Mouse (Mus musculus) neural tube, embryonic 13.5 days (tissue): ENCODE data around the gene Mcf2l. TPM values are rescaled to one million over a fixed set of nuclear protein-coding genes. Genes with fewer than 3 reads are reported as not detected.

Experiments
- ATAC-seq: fragments of 200-750 bp; cut with Nextera tagmentation; 2 replicates; pipeline ENCODE4 v1.8.0; 2017; ENCODE audit warnings: low read depth, mild to moderate bottlenecking, moderate TSS enrichment, moderate library complexity
- H3K27ac ChIP-seq: fragments of 300-500 bp; sonication (generic); replicated peaks from 2 replicates; pipeline ENCODE4 v1.5.1; 2015; ENCODE audit warnings: moderate library complexity, mild to moderate bottlenecking, inconsistent platforms
- H3K27me3 ChIP-seq: fragments of 300-500 bp; sonication (generic); 2 replicates; pipeline ENCODE4 v1.6.1; 2015; ENCODE audit warnings: mild to moderate bottlenecking, inconsistent platforms
- H3K36me3 ChIP-seq: fragments of 300-500 bp; sonication (generic); 2 replicates; pipeline ENCODE4 v1.6.1; 2015; ENCODE audit warnings: mild to moderate bottlenecking, inconsistent platforms
- H3K4me1 ChIP-seq: fragments of 300-500 bp; sonication (generic); replicated peaks from 2 replicates; pipeline ENCODE4 v1.6.1; 2015; ENCODE audit warnings: inconsistent platforms
- H3K4me2 ChIP-seq: fragments of 300-500 bp; sonication (generic); 2 replicates; pipeline ENCODE4 v1.6.1; 2015; ENCODE audit warnings: inconsistent platforms, mild to moderate bottlenecking, moderate library complexity
- H3K4me3 ChIP-seq: fragments of 300-500 bp; sonication (generic); 2 replicates; pipeline ENCODE4 v1.5.1; 2015; ENCODE audit warnings: mild to moderate bottlenecking, inconsistent platforms
- H3K9ac ChIP-seq: fragments of 300-500 bp; sonication (generic); 2 replicates; pipeline ENCODE4 v1.6.1; 2015; ENCODE audit warnings: moderate library complexity, mild to moderate bottlenecking, inconsistent platforms
- H3K9me3 ChIP-seq: fragments of 300-500 bp; sonication (generic); 2 replicates; pipeline ENCODE4 v1.6.1; 2016; ENCODE audit warnings: inconsistent platforms
- WGBS: fragments of 180-500 bp; shearing (Covaris S2); methylation state at CpG from one replicate; pipeline ENCODE4 v1.1.7; 2015; 5-methylcytosine and 5-hydroxymethylcytosine counted together
- polyA plus RNA-seq: library from polyadenylated mRNA; unstranded; fragments of >200 nt; fragmentation: Nextera tagmentation; extraction: Ambion mirVana; gene quantifications from 2 replicates; pipeline ENCODE4 v1.2.1, GENCODE M21; 2015

Mcf2l gene
- polyA plus RNA-seq = 107 and 116 TPM in 2 replicates

- Histone ChIP-seq H3K4me2 (peak within 1 kb of the TSS; percentile 73), H3K9ac (peak within 1 kb of the TSS; percentile 70), H3K36me3 (no peaks in the 10 kb centered on the region), H3K27me3 (no peaks in the 10 kb centered on the region), H3K27ac (no peak within 1 kb of the TSS), H3K4me3 (peak within 1 kb of the TSS; percentile 55), H3K4me1 (peaks cover 45% of the 10 kb centered on the region), H3K9me3 (no peaks in the 10 kb centered on the region)
- 0% methylated on average over 27 of the region's 30 CpGs for WGBS
- peak; percentile 76 for ATAC-seq
These were observed at the start of gene Mcf2l for GRCm38 (mm10) chr8:12873357-12874046. TSS of gene Mcf2l (plus strand) at chr8:12873806.

GRCm38 (mm10) chr8:12824562-12824961 is 49.0 kb upstream of the Mcf2l start:
- H3K9me3 ChIP-seq = no peaks in the 10 kb centered on the region
- H3K9ac ChIP-seq = no peak overlapping the region
- H3K27me3 ChIP-seq = no peaks in the 10 kb centered on the region
- no peak overlapping the region for H3K27ac ChIP-seq
- WGBS = 56% methylated on average over 10 of the region's 10 CpGs
- H3K4me3 ChIP-seq = no peak overlapping the region
- peaks cover 72% of the 10 kb centered on the region for H3K36me3 ChIP-seq
- peaks cover 12% of the 10 kb centered on the region; the same call in 1 of the 2 replicates for H3K4me1 ChIP-seq
- ATAC-seq = no peak
- no peak overlapping the region for H3K4me2 ChIP-seq

- H3K27me3 ChIP-seq = no peaks in the 10 kb centered on the region
- no peak overlapping the region for H3K27ac ChIP-seq
- no peak for ATAC-seq
- peaks cover 12% of the 10 kb centered on the region; the same call in 1 of the 2 replicates for H3K4me1 ChIP-seq
- H3K36me3 ChIP-seq = peaks cover 75% of the 10 kb centered on the region
- no peaks in the 10 kb centered on the region for H3K9me3 ChIP-seq
- no peak overlapping the region for H3K9ac ChIP-seq
- H3K4me3 ChIP-seq = no peak overlapping the region
- H3K4me2 ChIP-seq = no peak overlapping the region
- 70% methylated on average over 6 of the region's 6 CpGs for WGBS
These were observed 48.4 kb upstream of the Mcf2l start for GRCm38 (mm10) chr8:12825236-12825635.

GRCm38 (mm10) chr8:12825686-12826237 is 47.8 kb upstream of the Mcf2l start:
- H3K4me2 ChIP-seq = no peak overlapping the region
- no peak overlapping the region for H3K9ac ChIP-seq
- 70% methylated on average over 8 of the region's 8 CpGs for WGBS
- H3K4me1 ChIP-seq = peaks cover 12% of the 10 kb centered on the region; the same call in 1 of the 2 replicates
- H3K9me3 ChIP-seq = no peaks in the 10 kb centered on the region
- no peaks in the 10 kb centered on the region for H3K27me3 ChIP-seq
- no peak overlapping the region for H3K27ac ChIP-seq
- no peak for ATAC-seq
- H3K36me3 ChIP-seq = peaks cover 78% of the 10 kb centered on the region
- H3K4me3 ChIP-seq = no peak overlapping the region

GRCm38 (mm10) chr8:12827124-12827523 is 46.5 kb upstream of the Mcf2l start:
- Histone ChIP-seq H3K27me3 (no peaks in the 10 kb centered on the region), H3K4me2 (no peak overlapping the region), H3K27ac (no peak overlapping the region), H3K36me3 (peaks cover 77% of the 10 kb centered on the region), H3K9ac (no peak overlapping the region), H3K4me1 (peaks cover 18% of the 10 kb centered on the region), H3K9me3 (no peaks in the 10 kb centered on the region), H3K4me3 (no peak overlapping the region)
- no peak for ATAC-seq
- 92% methylated on average over 9 of the region's 9 CpGs for WGBS

GRCm38 (mm10) chr8:12828298-12828697 is 45.3 kb upstream of the Mcf2l start:
- H3K4me1 ChIP-seq = peaks cover 18% of the 10 kb centered on the region

GRCm38 (mm10) chr8:12829381-12829780 is 44.2 kb upstream of the Mcf2l start:
- Histone ChIP-seq H3K9me3 (no peaks in the 10 kb centered on the region), H3K27me3 (no peaks in the 10 kb centered on the region), H3K4me2 (no peak overlapping the region), H3K27ac (no peak overlapping the region), H3K9ac (no peak overlapping the region), H3K4me1 (peaks cover 9% of the 10 kb centered on the region), H3K4me3 (no peak overlapping the region), H3K36me3 (peaks cover 83% of the 10 kb centered on the region)
- WGBS = 63% methylated on average over 1 of the region's 1 CpGs
- no peak for ATAC-seq

More at GRCm38 (mm10) chr8:12828298-12828697, 45.3 kb upstream of the Mcf2l start:
- no peak overlapping the region for H3K4me3 ChIP-seq
- H3K27ac ChIP-seq = no peak overlapping the region
- no peaks in the 10 kb centered on the region for H3K27me3 ChIP-seq
- ATAC-seq = no peak
- H3K9ac ChIP-seq = no peak overlapping the region
- WGBS = 92% methylated on average over 6 of the region's 6 CpGs
- no peak overlapping the region for H3K4me2 ChIP-seq
- no peaks in the 10 kb centered on the region for H3K9me3 ChIP-seq
- peaks cover 76% of the 10 kb centered on the region for H3K36me3 ChIP-seq

GRCm38 (mm10) chr8:12831659-12832589 is 41.7 kb upstream of the Mcf2l start:
- H3K27ac ChIP-seq = no peak overlapping the region
- no peak for ATAC-seq
- H3K4me3 ChIP-seq = no peak overlapping the region
- H3K9ac ChIP-seq = no peak overlapping the region
- H3K4me1 ChIP-seq = peaks cover 9% of the 10 kb centered on the region
- H3K27me3 ChIP-seq = no peaks in the 10 kb centered on the region
- peaks cover 87% of the 10 kb centered on the region for H3K36me3 ChIP-seq
- no peaks in the 10 kb centered on the region for H3K9me3 ChIP-seq
- WGBS = 63% methylated on average over 7 of the region's 7 CpGs
- H3K4me2 ChIP-seq = no peak overlapping the region

GRCm38 (mm10) chr8:12833616-12834015 is 40.0 kb upstream of the Mcf2l start:
- H3K4me3 ChIP-seq = no peak overlapping the region
- whole genome bisulfite sequencing = 93% methylated on average over 5 of the region's 5 CpGs
- no peak overlapping the region for H3K9ac ChIP-seq
- no peaks in the 10 kb centered on the region for H3K9me3 ChIP-seq
- no peak overlapping the region for H3K4me2 ChIP-seq
- H3K27ac ChIP-seq = no peak overlapping the region
- H3K4me1 ChIP-seq = peaks cover 9% of the 10 kb centered on the region
- H3K27me3 ChIP-seq = no peaks in the 10 kb centered on the region
- H3K36me3 ChIP-seq = peaks cover 87% of the 10 kb centered on the region
- no peak for ATAC-seq

GRCm38 (mm10) chr8:12840834-12841233 is 32.8 kb upstream of the Mcf2l start:
- Histone ChIP-seq H3K27ac (no peak overlapping the region), H3K4me2 (no peak overlapping the region), H3K9ac (no peak overlapping the region), H3K4me1 (no peaks in the 10 kb centered on the region), H3K9me3 (no peaks in the 10 kb centered on the region), H3K4me3 (no peak overlapping the region), H3K36me3 (peaks cover 80% of the 10 kb centered on the region), H3K27me3 (no peaks in the 10 kb centered on the region)
- 84% methylated on average over 7 of the region's 7 CpGs for WGBS
- no peak for ATAC-seq

GRCm38 (mm10) chr8:12842342-12842995 is 31.1 kb upstream of the Mcf2l start:
- ATAC-seq = no peak
- Histone ChIP-seq H3K9ac (no peak overlapping the region), H3K36me3 (peaks cover 77% of the 10 kb centered on the region), H3K4me2 (no peak overlapping the region), H3K27ac (no peak overlapping the region), H3K4me3 (no peak overlapping the region), H3K9me3 (no peaks in the 10 kb centered on the region), H3K4me1 (no peaks in the 10 kb centered on the region), H3K27me3 (no peaks in the 10 kb centered on the region)
- 93% methylated on average over 11 of the region's 11 CpGs for WGBS
